Mouse (Mus musculus): ENCODE data around the gene Tmem221. TPM values are rescaled to one million over a fixed set of nuclear protein-coding genes. Genes with fewer than 3 reads are reported as not detected.

Tmem221 gene
- total and polyA plus RNA-seq, 2 experiments from 2014 or later, result 0.08 to 0.37 TPM

DNA sequence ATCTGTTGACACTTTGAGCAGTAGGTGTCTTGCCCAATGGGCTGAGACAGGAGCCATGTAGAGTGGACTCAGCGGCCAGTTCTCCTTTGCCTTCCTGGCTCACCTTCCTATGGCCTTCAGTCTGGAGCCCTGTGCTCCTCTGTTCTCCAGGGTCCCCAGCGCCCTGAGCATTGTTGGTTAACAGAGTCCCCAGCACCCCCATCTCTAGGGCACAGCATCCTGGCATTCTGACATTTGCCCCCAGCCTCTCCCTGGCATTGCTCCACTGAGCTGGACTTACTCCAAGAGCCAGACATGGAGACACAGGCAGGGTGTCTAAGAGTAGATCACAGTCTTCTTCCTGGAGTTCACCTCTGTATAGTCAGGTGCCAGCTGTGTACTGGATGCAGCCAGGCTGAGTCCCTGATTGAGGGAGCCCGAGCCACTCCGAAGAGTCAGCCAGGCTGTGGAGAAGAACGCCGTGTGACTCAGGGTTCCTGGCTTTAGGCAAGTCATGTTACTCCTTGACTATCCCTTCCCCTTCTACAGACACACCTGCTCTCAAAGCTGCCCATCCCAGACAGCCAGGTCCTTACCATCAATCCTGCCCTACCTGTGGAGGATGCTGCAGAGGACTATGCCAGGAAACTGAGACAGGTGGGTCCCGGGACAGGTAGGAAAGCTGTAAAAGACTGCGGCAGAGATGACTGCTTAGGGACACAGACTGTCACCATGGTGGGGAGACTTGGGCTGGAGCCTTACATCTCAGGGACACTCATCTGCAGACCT lies 35.1 kb upstream of the Tmem221 start:
- DNase-seq (ENCODE audit: low spot score) (no peak), ATAC-seq (ENCODE audit: insufficient read depth, low read depth) (no peak)
- H3K27ac ChIP-seq (ENCODE audit: low read depth), result no peak overlapping the region
- no peaks in the 10 kb centered on the region for H3K27me3 ChIP-seq (ENCODE audit: control insufficient read depth, insufficient read depth, low read length)
- H3K36me3 ChIP-seq (replicated peaks; ENCODE audit: control insufficient read depth, insufficient read depth, low read length), result no peaks in the 10 kb centered on the region
- no peak overlapping the region for H3K9ac ChIP-seq (replicated peaks; ENCODE audit: low read depth, low read length)
- H3K9me3 ChIP-seq (replicated peaks; ENCODE audit: control insufficient read depth, low read length), result no peaks in the 10 kb centered on the region
- H3K4me2 ChIP-seq (ENCODE audit: low read depth, low read length), result no peak overlapping the region
- WGBS, result 91% methylated on average over 8 of the region's 8 CpGs
- peaks cover 18% of the 10 kb centered on the region for H3K4me1 ChIP-seq (ENCODE audit: control insufficient read depth, insufficient read depth)
- H3K4me3 ChIP-seq (ENCODE audit: low read depth, low read length), result no peak overlapping the region
- TF ChIP-seq CTCF (IDR thresholded peaks at IDR 0.05; ENCODE audit: low read depth) (no peak), EP300 (IDR thresholded peaks at IDR 0.05; ENCODE audit: low read depth) (no peak)

DNA sequence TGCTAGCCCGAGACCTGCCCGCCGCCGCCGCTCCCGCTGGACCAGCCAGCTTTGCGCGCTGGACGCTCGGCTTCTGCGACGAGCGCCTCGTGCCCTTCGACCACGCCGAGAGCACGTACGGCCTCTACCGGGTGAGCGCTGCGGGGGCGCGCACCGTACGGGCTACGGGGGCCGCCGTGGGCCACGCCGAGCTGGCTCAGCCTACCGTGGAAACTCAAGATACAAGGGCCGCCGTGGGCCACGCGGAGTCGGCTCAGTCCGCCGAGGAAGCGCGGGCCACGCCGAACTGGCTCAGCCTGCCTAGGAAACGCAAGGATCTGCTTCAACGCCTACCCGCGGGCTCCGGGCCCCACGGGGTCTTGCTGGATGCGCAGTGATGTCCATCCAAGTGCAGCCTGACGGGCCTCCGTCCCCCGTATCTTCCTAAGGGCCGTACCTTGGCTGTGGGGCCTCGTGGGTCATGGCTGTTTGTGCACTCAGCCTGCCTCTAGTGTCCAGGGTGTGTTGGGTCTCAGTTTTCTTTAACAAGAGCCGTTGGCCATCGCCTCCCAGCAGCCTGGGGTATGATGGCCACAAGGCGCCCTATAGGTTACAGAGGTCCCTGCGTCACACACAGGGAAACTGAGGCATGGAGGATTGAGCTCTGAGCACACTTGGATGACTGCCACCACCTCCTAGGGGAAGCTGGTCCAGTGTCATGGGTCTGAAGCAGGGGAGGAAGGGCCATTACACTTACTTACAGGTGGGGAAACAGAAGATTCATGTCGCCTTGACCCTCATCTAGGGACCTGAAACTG lies 33.9 kb upstream of the Tmem221 start:
- DNase-seq (ENCODE audit: low spot score), result peak; percentile 63
- peak overlapping the region; percentile 74 for H3K4me3 ChIP-seq (ENCODE audit: low read depth, low read length)
- no peaks in the 10 kb centered on the region for H3K36me3 ChIP-seq (replicated peaks; ENCODE audit: control insufficient read depth, insufficient read depth, low read length)
- peak; percentile 81 for ATAC-seq (ENCODE audit: insufficient read depth, low read depth)
- H3K9me3 ChIP-seq (replicated peaks; ENCODE audit: control insufficient read depth, low read length), result no peaks in the 10 kb centered on the region
- H3K27me3 ChIP-seq (ENCODE audit: control insufficient read depth, insufficient read depth, low read length), result no peaks in the 10 kb centered on the region
- peak overlapping the region; percentile 82 for H3K9ac ChIP-seq (replicated peaks; ENCODE audit: low read depth, low read length)
- 4% methylated on average over 60 of the region's 60 CpGs for WGBS
- peaks cover 18% of the 10 kb centered on the region for H3K4me1 ChIP-seq (ENCODE audit: control insufficient read depth, insufficient read depth)
- TF ChIP-seq EP300 (IDR thresholded peaks at IDR 0.05; ENCODE audit: low read depth) (no peak), CTCF (IDR thresholded peaks at IDR 0.05; ENCODE audit: low read depth) (0 out of 2 replicates have a peak, but pooled peaks have one; percentile 6)
- H3K27ac ChIP-seq (ENCODE audit: low read depth), result peak overlapping the region; percentile 98
- peak overlapping the region; percentile 89 for H3K4me2 ChIP-seq (ENCODE audit: low read depth, low read length)

GRCm38 (mm10) chr8:71591471-71592373 lies 33.1 kb upstream of the Tmem221 start, which contains the start of gene Pgls:
TSS of gene Pgls (plus strand) at chr8:71592176.
- Histone ChIP-seq H3K4me3 (ENCODE audit: low read depth, low read length) (peak within 1 kb of the TSS; percentile 74), H3K36me3 (replicated peaks; ENCODE audit: control insufficient read depth, insufficient read depth, low read length) (no peaks in the 10 kb centered on the region), H3K4me2 (ENCODE audit: low read depth, low read length) (peak within 1 kb of the TSS; percentile 89), H3K9ac (replicated peaks; ENCODE audit: low read depth, low read length) (peak within 1 kb of the TSS; percentile 82), H3K9me3 (replicated peaks; ENCODE audit: control insufficient read depth, low read length) (no peaks in the 10 kb centered on the region), H3K27ac (ENCODE audit: low read depth) (peak within 1 kb of the TSS; percentile 98), H3K4me1 (ENCODE audit: control insufficient read depth, insufficient read depth) (peaks cover 18% of the 10 kb centered on the region), H3K27me3 (ENCODE audit: control insufficient read depth, insufficient read depth, low read length) (no peaks in the 10 kb centered on the region)
- DNase-seq (ENCODE audit: low spot score), result peak; percentile 92
- under 1% methylated on average over 69 of the region's 71 CpGs for WGBS
- no peak for TF ChIP-seq CTCF (IDR thresholded peaks at IDR 0.05; ENCODE audit: low read depth)
- no peak; the same call in 1 of the 2 replicates for TF ChIP-seq EP300 (IDR thresholded peaks at IDR 0.05; ENCODE audit: low read depth)
- peak; percentile 86 for ATAC-seq (ENCODE audit: insufficient read depth, low read depth)

GRCm38 (mm10) chr8:71591017-71591416 lies 32.3 kb upstream of the Tmem221 start:
- H3K27ac ChIP-seq (ENCODE audit: low read depth), result peak overlapping the region; percentile 98
- ATAC-seq (ENCODE audit: insufficient read depth, low read depth) (no peak), DNase-seq (ENCODE audit: low spot score) (no peak)
- H3K9me3 ChIP-seq (replicated peaks; ENCODE audit: control insufficient read depth, low read length), result no peaks in the 10 kb centered on the region
- peaks cover 3% of the 10 kb centered on the region for H3K36me3 ChIP-seq (replicated peaks; ENCODE audit: control insufficient read depth, insufficient read depth, low read length)
- H3K4me1 ChIP-seq (ENCODE audit: control insufficient read depth, insufficient read depth), result peaks cover 18% of the 10 kb centered on the region
- no peaks in the 10 kb centered on the region for H3K27me3 ChIP-seq (ENCODE audit: control insufficient read depth, insufficient read depth, low read length)
- H3K4me2 ChIP-seq (ENCODE audit: low read depth, low read length), result peak overlapping the region; percentile 89
- H3K9ac ChIP-seq (replicated peaks; ENCODE audit: low read depth, low read length), result peak overlapping the region; percentile 82
- no peak for TF ChIP-seq CTCF (IDR thresholded peaks at IDR 0.05; ENCODE audit: low read depth)
- no peak for TF ChIP-seq EP300 (IDR thresholded peaks at IDR 0.05; ENCODE audit: low read depth)
- WGBS, result 26% methylated on average over 5 of the region's 5 CpGs
- peak overlapping the region; percentile 74 for H3K4me3 ChIP-seq (ENCODE audit: low read depth, low read length)

GRCm38 (mm10) chr8:71588762-71589161 lies 30.1 kb upstream of the Tmem221 start:
- TF ChIP-seq EP300 (IDR thresholded peaks at IDR 0.05; ENCODE audit: low read depth) (no peak), CTCF (IDR thresholded peaks at IDR 0.05; ENCODE audit: low read depth) (no peak)
- no peaks in the 10 kb centered on the region for H3K27me3 ChIP-seq (ENCODE audit: control insufficient read depth, insufficient read depth, low read length)
- H3K4me3 ChIP-seq (ENCODE audit: low read depth, low read length), result no peak overlapping the region
- H3K36me3 ChIP-seq (replicated peaks; ENCODE audit: control insufficient read depth, insufficient read depth, low read length), result peaks cover 25% of the 10 kb centered on the region
- H3K4me1 ChIP-seq (ENCODE audit: control insufficient read depth, insufficient read depth), result peaks cover 18% of the 10 kb centered on the region
- ATAC-seq (ENCODE audit: insufficient read depth, low read depth) (no peak), DNase-seq (ENCODE audit: low spot score) (no peak)
- no peak overlapping the region for H3K27ac ChIP-seq (ENCODE audit: low read depth)
- H3K9ac ChIP-seq (replicated peaks; ENCODE audit: low read depth, low read length), result no peak overlapping the region
- no peaks in the 10 kb centered on the region for H3K9me3 ChIP-seq (replicated peaks; ENCODE audit: control insufficient read depth, low read length)
- 77% methylated on average over 3 of the region's 3 CpGs for WGBS
- no peak overlapping the region for H3K4me2 ChIP-seq (ENCODE audit: low read depth, low read length)

Data from heart, postnatal 0 days (tissue).